Mouse (Mus musculus): ENCODE measurements at regions not wholly inside any gene's neighbourhood (a gene's known extent, or its start where the extent isn't known, plus 50 kb on each side); places are given as distances from the start of the nearest gene placed in this dataset.

DNA sequence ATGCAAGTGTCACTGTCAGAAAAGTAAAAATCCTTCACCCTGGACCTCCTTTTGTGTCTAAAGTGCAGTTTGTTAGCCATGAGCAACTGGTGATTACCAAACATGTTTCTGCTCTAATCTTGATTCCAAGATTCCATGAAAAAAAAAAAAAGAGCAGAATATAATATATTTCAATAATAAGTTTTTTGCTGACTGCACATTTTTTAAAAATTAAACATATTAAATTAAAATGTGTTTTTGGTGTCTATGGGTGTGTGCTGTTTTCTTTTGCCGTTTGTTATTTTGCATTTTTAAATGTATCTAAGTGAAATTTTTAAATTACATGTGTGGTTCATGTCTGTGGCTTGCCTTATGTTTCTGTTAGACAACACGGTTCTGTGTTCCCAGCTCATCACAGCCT, 171.8 kb upstream of the Tll1 start:
- TF ChIP-seq CTCF (IDR thresholded peaks at IDR 0.05; ENCODE audit: low read depth) (no peak), EP300 (IDR thresholded peaks at IDR 0.05; ENCODE audit: low read depth) (no peak)
